Mouse (Mus musculus) hindbrain, embryonic 14.5 days (tissue): Measurements from ENCODE around the gene Car9. TPM values are rescaled to one million over a fixed set of nuclear protein-coding genes. Genes with fewer than 3 reads are reported as not detected.
"Not testable (repeated sequence)": the region's sequence is repeated elsewhere in the genome, so short reads cannot be mapped to it uniquely, and the experiment has no call there.

Source experiments
- ATAC-seq: fragments of 200-750 bp; cut with Nextera tagmentation; 2 replicates; pipeline ENCODE4 v1.8.0; 2017; ENCODE audit warnings: moderate number of reproducible peaks, mild to moderate bottlenecking, moderate TSS enrichment, moderate library complexity; ENCODE audit not compliant: low FRiP score
- DNase-seq: peaks from one replicate; pipeline ENCODE4 v3.0.0-alpha.2; 2015; ENCODE audit warnings: low spot score
- H3K27ac ChIP-seq: fragments of 300-500 bp; sonication (generic); 2 replicates; pipeline ENCODE4 v1.5.1; 2014; ENCODE audit warnings: mild to moderate bottlenecking, moderate library complexity
- H3K27me3 ChIP-seq: fragments of 300-500 bp; sonication (generic); 2 replicates; pipeline ENCODE4 v1.6.1; 2014; ENCODE audit warnings: mild to moderate bottlenecking, low read length, mixed read lengths; ENCODE audit not compliant: control insufficient read depth, insufficient read depth
- H3K36me3 ChIP-seq: fragments of 300-500 bp; sonication (generic); replicated peaks from 2 replicates; pipeline ENCODE4 v1.6.1; 2014; ENCODE audit not compliant: control insufficient read depth, insufficient read depth
- H3K4me1 ChIP-seq: fragments of 300-500 bp; sonication (generic); replicated peaks from 2 replicates; pipeline ENCODE4 v1.6.1; 2014; ENCODE audit warnings: antibody characterized with exemption, low read length, mixed read lengths; ENCODE audit not compliant: control insufficient read depth, insufficient read depth
- H3K4me2 ChIP-seq: fragments of 300-500 bp; sonication (generic); replicated peaks from 2 replicates; pipeline ENCODE4 v1.6.1; 2014; ENCODE audit warnings: mild to moderate bottlenecking, moderate library complexity
- H3K4me3 ChIP-seq: fragments of 300-500 bp; sonication (generic); replicated peaks from 2 replicates; pipeline ENCODE4 v1.5.1; 2014; ENCODE audit warnings: mild to moderate bottlenecking, low read length
- H3K9ac ChIP-seq: fragments of 300-500 bp; sonication (generic); 2 replicates; pipeline ENCODE4 v1.6.1; 2014
- H3K9me3 ChIP-seq: fragments of 300-500 bp; sonication (generic); 2 replicates; pipeline ENCODE4 v1.6.1; 2016; ENCODE audit warnings: low read length; ENCODE audit not compliant: control insufficient read depth
- WGBS: fragments of 180-500 bp; shearing (Covaris S2); extraction: QIAGEN DNeasy Blood & Tissue Kit; methylation state at CpG from one replicate; pipeline ENCODE4 v1.1.7; 2014; 5-methylcytosine and 5-hydroxymethylcytosine counted together
- polyA plus RNA-seq: library from polyadenylated mRNA; unstranded; fragments of >200 nt; fragmentation: Nextera tagmentation; extraction: Ambion mirVana; gene quantifications from 2 replicates; pipeline ENCODE4 v1.2.1, GENCODE M21; 2014

Car9 gene
- polyA plus RNA-seq, 1 experiment from 2014 or later = 0.16 TPM

- peaks cover 41% of the 10 kb centered on the region for H3K36me3 ChIP-seq
- no peak for ATAC-seq
- H3K4me2 ChIP-seq = no peak overlapping the region
- H3K27me3 ChIP-seq = peaks cover 14% of the 10 kb centered on the region
- no peak overlapping the region for H3K9ac ChIP-seq
- no peak for DNase-seq
- 0 out of 2 replicates have a peak overlapping the region, but pooled peaks have one; percentile 38 for H3K27ac ChIP-seq
- H3K4me1 ChIP-seq = no peaks in the 10 kb centered on the region
- no peak overlapping the region for H3K4me3 ChIP-seq
- WGBS = 63% methylated on average over 8 of the region's 8 CpGs
- no peaks in the 10 kb centered on the region for H3K9me3 ChIP-seq
These were observed 23.3 kb downstream of the Car9 start for GRCm38 (mm10) chr4:43530081-43530501.

GRCm38 (mm10) chr4:43530581-43530980 is 23.8 kb downstream of the Car9 start:
- Histone ChIP-seq H3K9me3 (no peaks in the 10 kb centered on the region), H3K4me2 (no peak overlapping the region), H3K27me3 (peaks cover 10% of the 10 kb centered on the region; the same call in 1 of the 2 replicates), H3K27ac (no peak overlapping the region), H3K9ac (no peak overlapping the region), H3K4me1 (no peaks in the 10 kb centered on the region), H3K4me3 (no peak overlapping the region), H3K36me3 (peaks cover 46% of the 10 kb centered on the region)
- DNase-seq = peak; percentile 70
- ATAC-seq = no peak
- 29% methylated on average over 7 of the region's 7 CpGs for WGBS

GRCm38 (mm10) chr4:43533270-43533669 is 26.5 kb downstream of the Car9 start:
- ATAC-seq (no peak), DNase-seq (no peak)
- Histone ChIP-seq H3K27me3 (no peaks in the 10 kb centered on the region), H3K4me1 (no peaks in the 10 kb centered on the region), H3K36me3 (peaks cover 72% of the 10 kb centered on the region), H3K9me3 (no peaks in the 10 kb centered on the region), H3K27ac (no peak overlapping the region), H3K4me3 (no peak overlapping the region), H3K9ac (no peak overlapping the region), H3K4me2 (no peak overlapping the region)
- WGBS = 94% methylated on average over 9 of the region's 9 CpGs

- no peak for DNase-seq
- Histone ChIP-seq H3K4me3 (no peak overlapping the region), H3K9me3 (no peaks in the 10 kb centered on the region), H3K36me3 (peaks cover 96% of the 10 kb centered on the region), H3K27me3 (no peaks in the 10 kb centered on the region), H3K4me2 (no peak overlapping the region), H3K27ac (no peak overlapping the region), H3K4me1 (no peaks in the 10 kb centered on the region), H3K9ac (no peak overlapping the region)
- WGBS = over 99% methylated on average over 8 of the region's 8 CpGs
- no peak for ATAC-seq
These were observed 28.9 kb downstream of the Car9 start for GRCm38 (mm10) chr4:43535628-43536027.

GRCm38 (mm10) chr4:43536031-43536430 is 29.3 kb downstream of the Car9 start:
- Histone ChIP-seq H3K4me3 (no peak overlapping the region), H3K27me3 (no peaks in the 10 kb centered on the region), H3K4me2 (no peak overlapping the region), H3K9me3 (no peaks in the 10 kb centered on the region), H3K27ac (no peak overlapping the region), H3K36me3 (peaks cover 99% of the 10 kb centered on the region), H3K4me1 (no peaks in the 10 kb centered on the region), H3K9ac (no peak overlapping the region)
- DNase-seq (no peak), ATAC-seq (no peak)
- WGBS = 96% methylated on average over 9 of the region's 9 CpGs

- no peak for ATAC-seq
- H3K4me1 ChIP-seq = no peaks in the 10 kb centered on the region
- H3K36me3 ChIP-seq = peaks cover 100% of the 10 kb centered on the region
- H3K9ac ChIP-seq = no peak overlapping the region
- H3K9me3 ChIP-seq = no peaks in the 10 kb centered on the region
- no peak for DNase-seq
- H3K27ac ChIP-seq = no peak overlapping the region
- no peak overlapping the region for H3K4me2 ChIP-seq
- H3K27me3 ChIP-seq = no peaks in the 10 kb centered on the region
- H3K4me3 ChIP-seq = no peak overlapping the region
- WGBS = 93% methylated on average over 3 of the region's 3 CpGs
These were observed 35.3 kb downstream of the Car9 start for GRCm38 (mm10) chr4:43542044-43542443.

- Histone ChIP-seq H3K4me2 (no peak overlapping the region), H3K27me3 (no peaks in the 10 kb centered on the region), H3K9me3 (no peaks in the 10 kb centered on the region), H3K36me3 (peaks cover 100% of the 10 kb centered on the region), H3K9ac (no peak overlapping the region), H3K4me1 (no peaks in the 10 kb centered on the region), H3K27ac (no peak overlapping the region), H3K4me3 (no peak overlapping the region)
- WGBS = 92% methylated on average over 12 of the region's 12 CpGs
- ATAC-seq (no peak), DNase-seq (no peak)
These were observed 39.7 kb downstream of the Car9 start for GRCm38 (mm10) chr4:43546375-43547047.

- peaks cover 100% of the 10 kb centered on the region for H3K36me3 ChIP-seq
- H3K4me2 ChIP-seq = no peak overlapping the region
- H3K27ac ChIP-seq = no peak overlapping the region
- H3K9me3 ChIP-seq = no peaks in the 10 kb centered on the region
- no peak for ATAC-seq
- no peaks in the 10 kb centered on the region for H3K27me3 ChIP-seq
- DNase-seq = no peak
- 94% methylated on average over 8 of the region's 8 CpGs for WGBS
- H3K4me3 ChIP-seq = no peak overlapping the region
- H3K9ac ChIP-seq = no peak overlapping the region
- no peaks in the 10 kb centered on the region for H3K4me1 ChIP-seq
These were observed 40.4 kb downstream of the Car9 start for GRCm38 (mm10) chr4:43547160-43547559.

GRCm38 (mm10) chr4:43549055-43549454 is 42.3 kb downstream of the Car9 start:
- Histone ChIP-seq H3K4me2 (no peak overlapping the region), H3K36me3 (peaks cover 100% of the 10 kb centered on the region), H3K9ac (no peak overlapping the region), H3K4me1 (no peaks in the 10 kb centered on the region), H3K4me3 (no peak overlapping the region), H3K27ac (no peak overlapping the region), H3K27me3 (no peaks in the 10 kb centered on the region), H3K9me3 (no peaks in the 10 kb centered on the region)
- WGBS = 93% methylated on average over 12 of the region's 12 CpGs
- DNase-seq (no peak), ATAC-seq (no peak)

GRCm38 (mm10) chr4:43551854-43552253 is 45.1 kb downstream of the Car9 start:
- not testable (repeated sequence) for H3K9ac ChIP-seq, H3K27me3 ChIP-seq, H3K9me3 ChIP-seq, ATAC-seq, H3K4me3 ChIP-seq, H3K4me1 ChIP-seq, DNase-seq, H3K27ac ChIP-seq, H3K4me2 ChIP-seq
- WGBS = 88% methylated on average over 6 of the region's 6 CpGs
- peaks cover 99% of the 10 kb centered on the region for H3K36me3 ChIP-seq
